Mouse (Mus musculus) CD4-positive helper T cell, adult 2 months (primary cell): ENCODE measurements at regions not wholly inside any gene's neighbourhood (a gene's known extent, or its start where the extent isn't known, plus 50 kb on each side); places are given as distances from the start of the nearest gene placed in this dataset.

Experiments
- DNase-seq: peaks from one replicate; pipeline ENCODE4 v3.0.0-alpha.2; 2012; ENCODE audit warnings: low read depth, missing footprints, low spot score

DNA sequence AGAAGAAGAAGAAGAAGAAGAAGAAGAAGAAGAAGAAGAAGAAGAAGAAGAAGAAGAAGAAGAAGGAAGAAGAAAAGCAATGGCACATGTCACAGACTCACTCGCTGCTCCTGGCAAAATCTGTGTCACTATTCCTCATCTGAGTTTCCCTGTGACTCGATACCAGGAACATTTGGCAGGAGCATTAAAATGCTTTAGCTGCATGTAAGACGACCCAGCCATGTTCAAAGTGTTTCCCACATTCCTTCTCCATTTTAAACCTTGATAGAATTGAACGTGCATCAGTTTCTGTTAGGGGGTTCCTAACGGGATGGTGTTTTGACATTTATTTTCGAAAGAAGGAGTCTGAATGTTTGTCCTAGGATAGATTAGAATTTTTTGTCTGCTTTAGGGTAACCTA, 51.2 kb upstream of the Pja2 start:
- DNase-seq, result no peak

DNA sequence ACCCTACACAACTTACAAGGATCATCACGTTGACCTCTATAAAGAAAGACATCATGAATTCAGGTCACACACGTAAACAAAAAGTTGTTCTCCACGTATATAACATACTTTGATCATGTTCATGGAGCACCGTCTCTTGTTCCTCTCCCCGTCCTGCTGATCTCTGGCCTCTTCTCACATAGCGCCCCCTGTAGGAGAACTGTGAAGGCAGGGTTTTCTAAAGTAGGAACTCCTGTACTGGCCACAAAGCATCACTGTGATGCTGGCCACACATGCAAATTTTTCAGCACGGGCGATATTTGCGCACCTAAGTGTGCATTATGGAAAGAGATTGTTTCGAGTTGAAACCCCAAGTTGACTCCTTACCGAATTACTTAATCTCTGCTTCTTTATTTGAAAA, 51.9 kb upstream of the Pja2 start:
- no peak for DNase-seq

DNA sequence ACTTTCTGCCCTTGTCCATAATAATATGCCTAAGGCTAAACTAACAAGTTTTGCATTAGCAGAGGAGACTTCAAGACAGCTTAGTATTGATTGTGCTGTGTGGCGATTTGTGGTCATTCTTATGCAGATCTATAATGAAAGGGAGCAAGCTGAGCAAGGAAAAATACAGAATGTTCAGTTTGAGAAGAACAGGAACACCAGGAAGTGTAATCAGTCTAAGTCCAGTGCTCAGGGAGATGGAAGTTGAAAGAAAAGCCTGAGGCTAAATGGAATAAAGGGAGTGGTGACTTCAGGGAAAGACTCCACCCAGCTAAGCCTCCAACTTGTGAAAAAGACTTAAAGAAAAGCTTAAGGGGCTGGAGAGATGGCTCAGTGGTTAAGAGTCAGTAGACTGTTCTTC, 58.6 kb upstream of the Pja2 start:
- no peak for DNase-seq

DNA sequence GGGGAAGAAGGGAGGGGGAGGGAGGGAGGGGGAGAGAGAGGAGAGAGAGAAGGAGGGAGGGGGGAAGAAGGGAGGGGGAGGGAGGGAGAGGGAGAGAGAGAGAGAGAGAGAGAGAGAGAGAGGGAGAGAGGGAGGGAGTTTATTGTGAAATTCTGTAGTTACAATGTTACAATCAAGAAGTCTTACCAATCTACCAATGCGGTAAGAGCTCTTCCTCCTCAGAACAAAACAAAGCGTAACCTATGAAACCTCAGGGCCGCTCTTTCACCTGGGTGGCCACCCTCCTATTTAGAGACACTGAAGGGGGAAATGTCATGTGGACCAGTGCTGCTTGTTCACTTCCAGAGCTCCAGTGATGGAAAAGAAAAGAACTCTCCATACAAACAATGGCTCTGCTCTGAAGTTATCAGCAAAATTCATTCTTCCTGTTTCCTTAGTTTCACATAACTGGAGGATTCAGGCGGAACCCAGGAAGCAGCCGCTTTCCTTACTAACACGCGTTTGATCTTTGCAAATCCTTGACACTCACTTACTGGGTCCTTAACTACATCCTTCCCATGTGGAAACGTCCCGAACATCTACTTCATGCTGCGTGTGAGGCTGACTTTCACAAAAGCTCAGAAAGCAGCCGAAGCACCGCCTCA, 65.7 kb upstream of the Pja2 start:
- DNase-seq, result no peak

DNA sequence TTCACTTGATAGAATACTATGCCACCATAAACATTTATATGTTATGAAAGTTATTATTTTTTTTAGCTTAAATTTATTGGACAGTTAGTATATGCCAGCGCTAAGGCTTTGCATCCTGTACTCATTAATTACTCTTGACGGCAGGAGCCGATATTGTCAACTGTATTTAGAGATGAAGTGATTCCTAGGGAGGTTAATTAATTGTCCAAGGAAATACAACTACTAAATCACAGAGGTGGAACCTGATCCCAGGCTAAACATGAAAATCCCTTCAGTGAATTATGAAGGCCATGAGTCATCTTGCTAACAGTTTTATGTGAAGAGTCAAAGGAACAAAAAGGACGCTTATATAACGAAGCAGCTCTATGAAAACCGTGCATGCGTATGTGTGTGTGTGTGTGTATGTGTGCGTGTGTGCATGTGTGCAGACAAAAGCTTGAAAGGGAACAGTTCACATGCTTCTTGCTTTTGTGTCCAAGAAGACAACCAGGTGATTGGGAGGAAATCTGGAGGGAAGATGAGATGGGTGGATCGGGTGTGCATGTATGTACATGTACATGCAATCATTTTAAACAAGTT, 66.5 kb upstream of the Pja2 start:
- DNase-seq, result no peak

DNA sequence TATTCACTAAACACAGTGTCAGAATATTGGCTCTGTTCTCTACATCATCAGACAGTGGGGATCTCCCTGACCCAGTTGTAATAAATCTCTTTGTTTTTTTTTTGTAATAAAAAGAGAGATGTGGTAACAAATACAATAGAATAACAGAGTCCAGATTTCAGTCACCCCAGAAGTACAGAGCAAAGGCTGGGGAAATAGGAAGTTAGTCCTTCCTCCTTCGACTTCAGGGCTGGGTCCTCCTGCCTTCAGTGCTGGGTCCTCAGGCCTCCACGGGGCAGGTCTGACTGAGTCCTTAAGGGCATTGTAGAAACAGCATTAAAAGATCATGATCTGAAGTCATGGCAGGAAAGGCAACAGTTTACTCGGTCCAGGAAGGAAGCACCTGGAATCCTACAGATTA, 67.0 kb upstream of the Pja2 start:
- no peak for DNase-seq

DNA sequence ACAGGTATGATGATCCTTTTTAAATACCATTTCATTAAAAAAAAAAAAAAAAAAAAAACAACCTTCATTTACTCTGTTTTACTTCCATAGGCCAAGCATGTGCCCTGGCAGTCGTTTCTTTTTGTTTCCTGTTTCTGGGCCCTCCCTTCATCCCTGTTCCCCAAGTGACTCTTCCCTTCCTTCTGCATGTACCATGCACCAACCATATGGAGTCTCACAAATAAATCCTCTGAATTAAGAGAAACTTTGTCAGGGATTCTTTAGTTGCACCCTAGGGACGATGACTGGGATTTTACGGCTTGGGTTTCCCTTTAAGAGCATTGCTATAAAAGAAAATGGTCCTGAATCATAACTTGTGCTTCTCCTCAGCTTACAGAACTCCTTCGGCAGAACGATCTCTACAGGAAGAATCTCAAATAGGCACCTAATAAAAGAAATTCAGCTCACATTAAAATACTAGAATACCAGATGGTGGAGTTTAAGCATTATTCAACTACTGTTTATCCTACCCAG, 75.1 kb upstream of the Pja2 start:
- DNase-seq, result no peak

DNA sequence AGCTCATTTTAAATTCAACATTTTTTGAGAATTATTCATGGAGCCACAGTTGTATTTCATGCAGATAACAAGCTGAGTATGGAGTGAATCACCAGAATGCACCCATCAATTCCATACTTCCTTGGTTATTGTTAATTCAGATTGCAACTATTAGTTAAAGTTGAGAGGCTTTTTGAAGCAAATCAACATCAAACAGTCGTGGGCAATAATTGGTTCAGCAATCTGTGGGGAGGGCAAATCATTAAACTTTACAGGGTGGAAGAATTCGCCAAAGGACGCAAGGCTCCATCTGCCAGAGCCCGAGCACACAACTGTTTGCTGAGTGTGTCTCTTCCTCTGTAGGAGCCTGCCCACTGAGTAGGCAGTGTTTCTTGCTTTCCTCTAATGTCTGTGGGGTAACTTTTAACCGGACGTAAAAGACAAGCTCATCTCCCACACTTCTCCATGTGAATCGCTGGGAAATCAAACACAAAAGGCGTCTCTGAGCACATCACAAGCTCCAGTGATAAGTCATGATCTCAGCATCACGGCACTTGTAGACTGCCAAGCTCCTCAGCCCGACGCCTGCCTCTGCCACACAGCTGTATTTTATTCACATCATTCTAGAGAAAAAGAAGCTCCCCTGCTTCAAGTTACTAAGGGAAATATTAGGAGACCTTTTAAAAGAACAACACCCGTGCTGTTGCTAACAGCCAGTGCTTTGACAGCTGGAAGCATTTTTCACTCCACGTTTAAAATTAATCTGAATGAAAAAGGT, 75.7 kb upstream of the Pja2 start:
- DNase-seq, result no peak

DNA sequence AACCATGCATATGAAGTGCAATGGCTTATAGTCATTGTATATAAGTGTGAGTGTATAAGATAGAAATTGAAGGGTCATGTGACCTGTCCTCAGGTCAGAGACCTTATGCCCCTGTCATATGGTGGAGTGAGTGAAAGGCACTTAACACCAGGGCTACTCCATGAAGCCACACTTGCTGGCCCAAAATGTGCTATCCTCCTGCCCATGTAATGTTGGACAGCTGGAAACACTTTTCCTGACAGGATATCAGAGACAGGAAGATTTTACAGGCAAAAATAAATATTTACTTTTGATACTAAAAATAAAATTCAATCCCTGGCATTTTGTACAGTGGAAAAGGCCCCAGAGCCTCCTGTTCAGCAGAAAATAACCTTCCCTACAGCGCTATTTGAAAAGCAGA, 94.1 kb upstream of the Pja2 start:
- no peak for DNase-seq

DNA sequence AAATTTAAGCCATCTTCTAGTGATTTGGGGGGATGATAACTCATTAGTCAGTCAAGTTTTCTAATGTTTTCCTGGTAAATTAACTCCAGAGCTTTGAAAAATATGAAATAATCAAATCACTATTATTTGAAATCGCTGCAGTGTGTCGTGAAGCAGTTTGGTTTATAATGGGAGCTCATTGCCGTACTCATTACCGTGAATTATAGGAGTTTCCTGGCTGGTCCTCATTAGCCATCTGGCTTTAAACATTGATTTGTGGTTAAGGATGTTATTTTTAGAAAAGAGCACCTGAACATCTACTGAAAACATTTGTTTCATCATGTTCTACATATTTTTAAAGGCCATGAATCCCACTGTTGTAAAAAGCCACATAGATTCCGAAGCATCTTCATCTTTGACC, 94.8 kb upstream of the Pja2 start:
- DNase-seq, result no peak

DNA sequence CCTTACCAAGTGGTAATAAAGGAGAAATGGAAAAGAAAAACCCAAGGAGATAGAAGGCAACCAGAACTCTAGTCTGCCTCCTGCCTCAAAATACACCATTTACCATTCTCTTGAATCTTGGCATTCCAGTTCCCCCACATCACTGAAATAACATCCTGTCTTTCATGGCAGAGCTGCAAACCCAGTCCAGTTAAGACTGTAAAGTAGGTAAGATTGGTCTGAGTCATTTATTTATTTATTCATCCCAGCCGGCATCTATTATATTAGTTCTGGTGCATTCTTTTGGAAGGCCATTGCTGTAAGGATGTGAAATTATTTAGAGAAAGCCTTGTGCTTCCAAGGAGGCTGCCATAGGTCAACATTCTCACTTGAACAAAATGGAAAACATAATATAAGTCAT, 107.9 kb upstream of the Pja2 start:
- no peak for DNase-seq

DNA sequence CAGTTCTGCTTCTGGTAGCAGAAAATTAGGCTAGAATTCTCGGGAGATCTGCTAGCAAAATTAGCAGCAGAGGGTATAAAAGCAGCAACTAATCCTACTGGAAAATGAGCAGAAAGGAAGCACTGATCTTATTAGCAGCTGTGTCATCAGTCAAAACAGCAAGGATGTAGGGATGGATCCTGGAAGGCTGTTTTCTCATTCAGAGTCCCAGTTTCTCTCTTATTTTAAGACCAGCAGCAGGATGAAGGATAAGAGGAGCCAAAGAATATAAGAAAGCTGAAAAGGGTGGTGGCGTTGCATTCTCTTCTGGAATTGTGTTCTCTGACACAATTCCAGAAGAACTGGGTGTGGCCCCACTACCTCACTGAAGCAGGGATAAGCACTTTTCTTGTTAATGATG, 123.0 kb upstream of the Pja2 start:
- DNase-seq, result no peak

DNA sequence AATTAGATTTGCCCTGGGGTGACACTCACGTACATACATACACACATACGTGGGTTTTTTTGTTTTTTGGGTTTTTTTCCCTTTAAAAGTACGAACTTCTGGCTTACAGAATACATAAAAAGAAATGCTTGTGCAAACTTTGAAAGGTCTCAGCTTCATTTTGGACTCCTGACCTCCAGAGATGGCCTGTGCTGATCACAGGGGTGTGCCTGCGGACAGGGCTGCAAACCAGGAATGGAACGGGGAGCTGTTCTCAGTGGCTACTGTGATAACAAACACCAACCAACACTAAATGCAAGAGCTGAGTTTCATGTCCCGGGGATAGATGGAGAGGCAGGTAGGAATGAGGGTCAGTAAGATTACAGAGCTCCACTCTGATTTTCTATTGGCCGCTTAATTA, 134.3 kb upstream of the Man2a1 start:
- DNase-seq, result no peak

DNA sequence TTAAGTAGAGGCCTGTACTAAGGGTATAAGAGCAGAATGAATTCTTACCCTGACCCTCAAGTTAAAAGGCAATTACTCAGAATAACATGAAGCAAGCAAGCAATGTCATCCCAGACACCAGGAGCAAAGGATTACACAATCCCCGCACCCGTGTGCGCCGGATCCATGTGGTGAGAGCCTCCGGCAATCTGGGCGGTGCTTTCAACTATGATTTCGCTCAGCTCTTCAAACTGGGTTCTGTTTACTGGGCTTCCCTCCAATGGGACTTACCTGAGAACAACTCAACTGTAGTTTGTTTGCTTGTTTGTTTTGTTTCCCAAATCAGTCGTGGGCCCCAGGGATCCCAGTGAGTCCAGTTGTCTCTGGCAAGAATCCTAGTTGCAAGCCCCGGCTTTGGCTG, 133.8 kb upstream of the Man2a1 start:
- DNase-seq, result no peak

DNA sequence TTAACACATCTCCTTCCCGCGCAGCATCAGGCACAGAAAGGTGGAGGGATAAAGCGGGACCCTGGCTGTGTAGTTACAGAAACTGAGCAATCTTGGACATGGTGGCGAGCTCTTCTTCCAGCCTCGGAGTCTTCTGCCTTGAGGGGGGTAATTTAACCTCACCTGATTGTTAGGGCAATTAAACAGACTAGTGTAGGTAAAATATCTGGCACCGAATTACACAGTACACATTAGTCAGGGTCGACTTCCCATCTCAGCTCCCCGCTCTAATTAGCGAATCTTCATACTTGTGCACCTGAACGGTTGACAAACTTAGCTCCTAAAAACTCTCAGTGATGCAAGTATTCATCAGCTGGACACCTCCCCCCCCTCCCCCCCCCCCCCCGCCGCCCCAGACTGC, 133.2 kb upstream of the Man2a1 start:
- DNase-seq, result no peak

DNA sequence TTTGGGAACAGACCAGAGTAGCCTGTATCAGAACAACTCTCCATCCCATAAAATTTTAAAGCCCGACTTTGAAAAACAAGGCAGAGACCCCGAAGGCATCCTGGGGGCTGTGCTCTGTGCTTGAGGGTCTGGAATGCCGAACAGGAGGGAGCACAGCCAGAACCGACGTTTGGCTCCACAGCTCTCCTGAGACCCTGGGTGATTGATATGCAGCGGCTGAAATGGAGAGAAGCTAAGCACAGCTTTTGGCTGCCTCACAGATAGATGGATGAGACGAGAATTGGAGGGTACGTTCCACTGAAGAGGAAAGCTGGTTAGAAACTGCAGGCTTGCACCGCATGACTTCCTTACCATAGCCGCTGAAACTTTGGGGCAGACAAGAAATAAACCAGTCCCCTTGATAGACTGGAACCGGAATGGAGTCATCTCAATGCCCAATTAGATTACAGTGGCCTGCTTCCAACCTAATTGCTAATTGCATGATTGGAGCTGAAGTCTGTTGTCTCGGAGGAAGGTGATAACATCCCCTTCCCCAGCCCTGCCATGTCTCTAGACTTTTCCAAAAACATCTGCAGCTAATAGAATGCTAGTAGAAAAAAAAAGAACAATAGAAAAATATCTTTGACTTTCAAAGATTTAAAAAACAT, 130.7 kb upstream of the Man2a1 start:
- no peak for DNase-seq

DNA sequence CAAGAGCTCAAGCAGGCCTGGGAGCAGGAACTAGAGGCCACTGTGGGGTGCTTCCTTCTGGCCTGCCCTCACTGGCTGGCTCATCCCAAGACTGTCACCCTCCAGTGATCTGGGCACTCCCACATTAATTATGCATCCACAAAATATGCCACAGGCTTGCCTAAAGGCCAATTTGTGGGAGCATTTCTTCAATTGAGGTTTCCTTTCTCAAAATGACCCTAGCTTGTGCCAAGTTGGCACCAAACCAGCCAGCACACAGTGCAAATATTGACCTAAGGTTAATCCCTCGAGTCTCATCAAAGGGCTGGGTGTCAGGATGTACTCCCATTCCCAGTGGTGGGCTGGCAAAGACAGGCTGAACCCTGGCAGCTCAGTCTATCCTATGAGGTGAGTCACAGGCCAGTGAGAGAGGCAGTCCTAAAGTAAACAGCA, 119.9 kb upstream of the Man2a1 start:
- no peak for DNase-seq

DNA sequence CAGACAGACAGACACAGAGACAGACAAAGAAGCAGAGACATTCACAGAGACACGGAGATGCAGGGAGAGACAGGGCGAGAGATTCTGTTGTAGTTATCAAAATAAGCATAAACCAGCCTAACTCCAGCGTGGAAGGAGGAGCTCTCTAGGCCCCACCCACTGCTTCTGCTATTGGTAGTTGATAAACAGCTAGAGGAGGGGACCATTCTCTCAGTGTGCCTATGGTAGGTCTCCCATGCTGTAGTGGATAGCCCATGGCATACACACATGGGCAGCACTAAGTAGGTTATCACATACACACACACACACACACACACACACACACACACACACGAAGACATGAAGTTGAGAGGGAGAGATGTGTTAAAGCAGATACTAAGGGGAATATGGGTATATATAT, 115.7 kb upstream of the Man2a1 start:
- DNase-seq, result no peak

DNA sequence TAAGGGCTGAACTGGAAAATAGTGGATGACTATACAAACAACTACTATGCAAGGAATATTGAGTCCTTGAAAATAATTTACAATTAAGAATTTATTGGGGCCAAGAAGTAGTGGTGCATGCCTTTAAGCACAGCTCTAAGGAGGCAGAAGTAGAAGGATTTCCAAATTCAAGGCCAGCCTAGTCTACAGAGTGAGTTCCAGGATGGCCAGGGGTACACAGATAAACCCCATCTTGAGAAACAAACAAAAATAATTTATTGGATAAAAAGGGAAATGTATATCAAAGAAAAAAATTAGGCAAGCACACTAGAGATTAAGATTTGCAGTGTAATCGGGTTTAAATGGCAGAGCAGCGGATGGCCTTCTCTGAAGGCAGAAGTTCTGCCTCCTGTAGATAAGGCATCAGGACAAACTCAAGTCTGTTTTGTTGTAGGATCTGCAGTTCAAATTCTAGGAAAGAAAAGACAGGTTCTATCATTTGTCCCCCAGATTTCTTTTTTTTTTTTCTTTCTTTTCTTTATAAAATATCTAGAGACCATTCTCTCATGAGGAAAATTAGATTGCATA, 110.7 kb upstream of the Man2a1 start:
- DNase-seq, result no peak

DNA sequence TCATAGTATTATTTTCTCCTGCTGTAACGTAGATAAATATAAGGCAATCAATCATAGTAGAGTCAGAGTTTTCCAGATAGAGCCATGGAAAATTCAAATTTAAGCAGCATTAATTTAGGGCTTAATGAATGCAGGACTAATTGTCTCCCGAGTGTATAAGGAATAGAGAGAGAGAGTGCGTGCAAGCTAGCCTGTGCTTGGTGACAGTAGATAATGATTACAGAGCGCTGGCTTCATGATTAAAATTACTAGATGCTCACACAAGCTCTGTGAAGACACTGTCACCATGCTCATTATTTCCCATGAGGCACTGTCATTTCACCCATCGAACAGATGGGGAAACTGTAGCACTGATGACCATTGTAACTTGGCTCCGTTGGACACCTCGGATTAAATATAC, 109.9 kb upstream of the Man2a1 start:
- no peak for DNase-seq

DNA sequence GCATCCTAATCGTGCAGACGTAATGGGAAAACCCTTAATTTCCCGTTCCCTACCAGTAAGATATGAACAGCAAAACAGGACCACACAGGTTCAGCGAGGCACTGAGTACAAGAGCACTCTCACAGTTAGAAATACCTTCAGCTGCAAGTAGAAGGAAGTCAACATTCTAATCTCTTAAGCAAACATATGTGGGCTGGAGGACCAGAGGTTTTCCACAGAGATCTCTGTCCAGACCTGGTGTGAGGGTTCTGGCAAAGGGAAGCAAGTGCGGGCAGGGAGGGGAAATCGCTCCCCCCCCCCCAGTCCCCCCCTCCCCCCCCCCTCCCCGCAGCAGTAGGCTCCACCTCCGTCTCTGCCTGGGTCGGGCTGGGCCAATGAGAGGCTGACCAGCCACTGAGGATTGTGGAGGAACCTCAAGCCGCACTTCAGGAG, 108.6 kb upstream of the Man2a1 start:
- DNase-seq, result no peak

DNA sequence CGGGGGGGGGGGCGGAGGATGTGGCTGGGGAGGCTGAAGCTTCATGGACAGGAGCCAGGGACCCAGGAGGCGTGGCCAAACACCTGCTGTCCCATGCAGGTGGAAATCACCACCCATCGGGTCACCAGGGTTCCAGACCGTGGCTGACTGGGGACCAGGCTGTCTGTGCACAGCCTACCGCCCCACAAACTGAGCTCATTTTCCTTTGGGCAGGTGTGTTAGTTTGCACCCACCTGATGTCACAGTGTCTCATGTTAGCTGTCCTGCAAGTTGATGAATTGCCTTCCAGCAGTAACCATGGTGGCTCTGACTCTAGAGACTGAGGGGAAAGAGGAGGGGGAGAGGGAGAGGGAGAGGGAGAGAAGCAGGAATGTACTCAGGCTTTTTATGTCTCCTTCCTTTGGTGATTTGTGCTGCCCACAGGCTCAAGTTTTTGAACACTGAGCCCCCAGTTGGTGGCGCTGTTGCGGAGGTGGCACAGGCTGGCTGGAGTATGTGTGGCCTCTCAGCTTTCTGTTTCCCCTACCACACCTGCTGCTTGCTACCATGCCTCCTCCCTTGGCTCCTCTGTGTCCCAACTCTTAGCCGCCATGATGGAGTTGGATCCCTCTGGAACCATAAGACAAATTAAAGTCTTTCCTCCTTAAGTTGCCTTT, 107.8 kb upstream of the Man2a1 start:
- DNase-seq, result peak; percentile 10
